8 mouse cellular contexts compared by ENCODE assay signal in the genomic region with DNA sequence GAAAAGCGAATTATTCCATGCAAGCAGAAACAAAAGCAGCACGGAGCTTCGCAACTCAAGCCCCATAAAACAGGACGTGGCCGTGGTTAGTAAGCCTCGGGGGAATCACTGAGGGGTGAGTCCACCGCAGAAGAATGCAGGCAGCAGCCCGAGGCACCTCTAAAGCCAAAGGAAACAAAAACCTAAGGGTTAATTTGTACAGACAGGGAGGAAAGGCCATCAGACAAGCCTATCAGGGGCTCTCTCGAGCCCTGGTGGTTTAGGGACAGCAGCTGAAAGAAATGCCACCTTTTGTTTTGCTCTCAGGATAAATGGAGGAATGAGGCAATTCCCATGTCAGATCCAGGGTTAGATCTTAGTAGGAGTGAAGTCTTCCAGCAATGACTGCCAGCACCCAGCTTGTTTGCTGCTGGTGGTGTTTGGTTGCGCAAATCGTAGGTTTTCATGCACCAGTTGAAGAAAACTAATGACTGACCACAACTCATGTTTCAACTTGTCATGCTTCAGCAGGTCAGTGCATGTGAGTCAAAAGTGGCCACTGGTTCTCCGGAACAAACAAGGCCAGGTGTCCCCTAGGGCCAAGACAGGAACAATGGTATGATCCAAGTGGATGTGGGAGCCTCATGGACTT.
A peak's percentile ranks its signal among the peaks of the same experiment; 100 is the strongest.
DNase-seq lines count a peak whose midpoint lies in the region; ATAC-seq and TF ChIP-seq lines count a peak whose summit lies in the region.

No protein-coding gene starts in this region.

- H3K27me3 ChIP-seq in lung, postnatal 0 days (replicated peaks; ENCODE audit: insufficient read depth, low read length): no peaks in the 10 kb centered on the region
- H3K27me3 ChIP-seq in kidney, postnatal 0 days (ENCODE audit: insufficient read depth, low read length): no peaks in the 10 kb centered on the region
- H3K27me3 ChIP-seq in liver, embryonic 11.5 days (replicated peaks; ENCODE audit: control insufficient read depth, insufficient read depth, low read length): no peaks in the 10 kb centered on the region
- no peaks in the 10 kb centered on the region for H3K27me3 ChIP-seq in cerebellum, adult 2 months (ENCODE audit: control insufficient read depth, insufficient read depth, low read length)

- no peaks in the 10 kb centered on the region for H3K9me3 ChIP-seq in lung, postnatal 0 days (ENCODE audit: low read length)
- no peaks in the 10 kb centered on the region for H3K9me3 ChIP-seq in kidney, postnatal 0 days (replicated peaks; ENCODE audit: low read length)
- H3K9me3 ChIP-seq in liver, embryonic 11.5 days (ENCODE audit: control insufficient read depth, low read length): no peaks in the 10 kb centered on the region

- no peaks in the 10 kb centered on the region for H3K36me3 ChIP-seq in lung, postnatal 0 days (ENCODE audit: insufficient read depth, low read length)
- no peaks in the 10 kb centered on the region for H3K36me3 ChIP-seq in kidney, postnatal 0 days (ENCODE audit: insufficient read depth, low read length)
- no peaks in the 10 kb centered on the region for H3K36me3 ChIP-seq in liver, embryonic 11.5 days (ENCODE audit: control insufficient read depth, insufficient read depth, low read length)

- WGBS in lung, postnatal 0 days: 30% methylated on average over 12 of the region's 12 CpGs
- WGBS in kidney, postnatal 0 days: 7% methylated on average over 12 of the region's 12 CpGs
- WGBS in liver, embryonic 11.5 days: 40% methylated on average over 12 of the region's 12 CpGs
- 28% methylated on average over 12 of the region's 12 CpGs for WGBS in cerebellum, adult 2 months

- TF ChIP-seq POLR2A in cerebellum, adult 2 months (IDR thresholded peaks at IDR 0.05; ENCODE audit: borderline replicate concordance, insufficient read depth, low read length): no peak

- DNase-seq in lung, postnatal 0 days (ENCODE audit: low spot score): peak; percentile 27
- no peak for DNase-seq in lung, postnatal 14 days
- DNase-seq in kidney, postnatal 0 days (ENCODE audit: low spot score): peak; percentile 81
- DNase-seq in urinary bladder, postnatal 25 days (ENCODE audit: low spot score): peak; percentile 29
- DNase-seq in spleen, postnatal 14 days (ENCODE audit: low spot score in 2 of 2): no peak
- DNase-seq in liver, embryonic 11.5 days (ENCODE audit: low spot score): no peak
- DNase-seq in cerebellum, adult 2 months: no peak

- no peak overlapping the region for H3K4me3 ChIP-seq in lung, postnatal 0 days (ENCODE audit: low read depth, low read length)
- H3K4me3 ChIP-seq in kidney, postnatal 0 days (replicated peaks; ENCODE audit: low read depth, low read length): no peak overlapping the region
- H3K4me3 ChIP-seq in liver, embryonic 11.5 days (ENCODE audit: low read depth, low read length): no peak overlapping the region
- no peak overlapping the region for H3K4me3 ChIP-seq in cerebellum, adult 2 months (replicated peaks; ENCODE audit: insufficient read depth, low read depth, low read length)

- H3K4me1 ChIP-seq in lung, postnatal 0 days (ENCODE audit: insufficient read depth, low read depth, low read length): peaks cover 5% of the 10 kb centered on the region; the same call in 1 of the 2 replicates
- H3K4me1 ChIP-seq in kidney, postnatal 0 days (replicated peaks; ENCODE audit: insufficient read depth, low read length): peaks cover 5% of the 10 kb centered on the region; the same call in 1 of the 2 replicates
- H3K4me1 ChIP-seq in liver, embryonic 11.5 days (replicated peaks; ENCODE audit: control insufficient read depth, insufficient read depth, low read length): no peaks in the 10 kb centered on the region
- H3K4me1 ChIP-seq in cerebellum, adult 2 months (ENCODE audit: control insufficient read depth, insufficient read depth, low read length): no peaks in the 10 kb centered on the region

- no peak for TF ChIP-seq CTCF in lung, postnatal 0 days (IDR thresholded peaks at IDR 0.05)
- no peak for TF ChIP-seq CTCF in kidney, postnatal 0 days (IDR thresholded peaks at IDR 0.05; ENCODE audit: low read depth)
- TF ChIP-seq CTCF in cerebellum, adult 2 months (IDR thresholded peaks at IDR 0.05; ENCODE audit: borderline replicate concordance, insufficient read depth, low read depth, low read length): no peak

- H3K4me2 ChIP-seq in lung, postnatal 0 days (replicated peaks; ENCODE audit: low read depth, low read length): peak overlapping the region; percentile 37
- H3K4me2 ChIP-seq in kidney, postnatal 0 days (ENCODE audit: low read length): peak overlapping the region; percentile 47
- H3K4me2 ChIP-seq in liver, embryonic 11.5 days: no peak overlapping the region

- no peak overlapping the region for H3K9ac ChIP-seq in lung, postnatal 0 days (replicated peaks; ENCODE audit: low read depth)
- no peak overlapping the region for H3K9ac ChIP-seq in kidney, postnatal 0 days (ENCODE audit: low read depth, low read length)
- H3K9ac ChIP-seq in liver, embryonic 11.5 days (ENCODE audit: low read depth, low read length): no peak overlapping the region

- ATAC-seq in lung, postnatal 0 days: peak; percentile 50; the same call in 1 of the 2 replicates
- 0 out of 2 replicates have a peak, but pooled peaks have one; percentile 9 for ATAC-seq in granulocyte monocyte progenitor cell, adult 5-6 weeks (replicated peaks; ENCODE audit: poor library complexity, severe bottlenecking)
- ATAC-seq in kidney, postnatal 0 days (replicated peaks; ENCODE audit: low FRiP score, low read depth): peak; percentile 86
- ATAC-seq in liver, embryonic 11.5 days (replicated peaks; ENCODE audit: low FRiP score): no peak

- H3K27ac ChIP-seq in lung, postnatal 0 days (ENCODE audit: low read length): 0 out of 2 replicates have a peak overlapping the region, but pooled peaks have one; percentile 20
- H3K27ac ChIP-seq in kidney, postnatal 0 days: peak overlapping the region; percentile 81
- H3K27ac ChIP-seq in liver, embryonic 11.5 days (ENCODE audit: low read depth, low read length): no peak overlapping the region
- H3K27ac ChIP-seq in cerebellum, adult 2 months (ENCODE audit: insufficient read depth, low read length): no peak overlapping the region

- TF ChIP-seq EP300 in lung, postnatal 0 days (IDR thresholded peaks at IDR 0.05): no peak

Comparison
In these comparisons a context has a peak if more than half of its experiments do, and no peak if none do; other contexts are left out.
1. DNase-seq: peak in lung, postnatal 0 days (single experiment), kidney, postnatal 0 days (single experiment) and urinary bladder, postnatal 25 days (single experiment); none in lung, postnatal 14 days (single experiment), spleen, postnatal 14 days (0 of 2), liver, embryonic 11.5 days (single experiment) and cerebellum, adult 2 months (0 of 2).
2. H3K27ac ChIP-seq: peak in lung, postnatal 0 days (single experiment) and kidney, postnatal 0 days (single experiment); none in liver, embryonic 11.5 days (single experiment) and cerebellum, adult 2 months (single experiment).